Mouse (Mus musculus) ES-E14 (cell line): ENCODE measurements around the gene Nyx. TPM values are rescaled to one million over a fixed set of nuclear protein-coding genes. Genes with fewer than 3 reads are reported as not detected.

Source experiments
- DNase-seq: peaks from one replicate; pipeline ENCODE4 v3.0.0-alpha.2; 2013; ENCODE audit warnings: low read depth, low spot score
- H3K27ac ChIP-seq: 2 replicates; pipeline ENCODE4 v1.5.1; 2012; ENCODE audit warnings: low read depth, mild to moderate bottlenecking, low read length, moderate library complexity, mixed read lengths; ENCODE audit not compliant: poor library complexity, insufficient read depth, severe bottlenecking
- H3K36me3 ChIP-seq: 2 replicates; pipeline ENCODE4 v1.6.1; 2012; ENCODE audit warnings: mild to moderate bottlenecking, low read length, moderate library complexity, mixed read lengths; ENCODE audit not compliant: control insufficient read depth, poor library complexity, insufficient read depth, severe bottlenecking
- H3K4me1 ChIP-seq, 2 experiments: fragments of 150-350 bp in 1 of 2; sonication (generic) in 1 of 2; 2 replicates each; pipeline ENCODE4 v1.6.1; 2012; ENCODE audit warnings: low read length in 2 of 2, mild to moderate bottlenecking in 1 of 2, mixed read lengths in 1 of 2; ENCODE audit not compliant: control insufficient read depth in 2 of 2, insufficient read depth in 2 of 2, poor library complexity in 1 of 2
- H3K4me3 ChIP-seq, 2 experiments: fragments of 150-350 bp in 1 of 2; sonication (generic) in 1 of 2; 2 replicates each; pipeline ENCODE4 v1.5.1; 2012; ENCODE audit warnings: low read length in 2 of 2, low read depth in 1 of 2, mild to moderate bottlenecking in 1 of 2, mixed read lengths in 1 of 2; ENCODE audit not compliant: insufficient read depth in 1 of 2, poor library complexity in 1 of 2, severe bottlenecking in 1 of 2
- H3K9ac ChIP-seq: 2 replicates; pipeline ENCODE4 v1.6.1; 2012; ENCODE audit warnings: low read depth, mild to moderate bottlenecking, low read length, mixed read lengths; ENCODE audit not compliant: poor library complexity, insufficient read depth, severe bottlenecking
- H3K9me3 ChIP-seq: fragments of 150-350 bp; sonication (generic); 2 replicates; pipeline ENCODE4 v1.6.1; 2012; ENCODE audit warnings: low read depth, mild to moderate bottlenecking, low read length; ENCODE audit not compliant: control insufficient read depth, insufficient read depth
- CHD2 ChIP-seq: IDR thresholded peaks from 2 replicates; pipeline ENCODE4 v1.6.1; 2014; ENCODE audit warnings: mild to moderate bottlenecking, low read depth, low read length, inconsistent platforms
- HCFC1 ChIP-seq: IDR thresholded peaks from 2 replicates; pipeline ENCODE4 v1.6.1; 2012; ENCODE audit warnings: low read length, inconsistent platforms, borderline replicate concordance; ENCODE audit not compliant: insufficient read depth
- MAFK ChIP-seq: IDR thresholded peaks from 2 replicates; pipeline ENCODE4 v1.6.1; 2014; ENCODE audit warnings: mild to moderate bottlenecking, low read depth, low read length, inconsistent platforms; ENCODE audit not compliant: insufficient read depth
- ZC3H11A ChIP-seq: IDR thresholded peaks from 2 replicates; pipeline ENCODE4 v1.6.1; 2012; ENCODE audit warnings: low read depth, mild to moderate bottlenecking, inconsistent platforms, low read length, borderline replicate concordance
- ZNF384 ChIP-seq: IDR thresholded peaks from 2 replicates; pipeline ENCODE4 v1.6.1; 2012; ENCODE audit warnings: low read depth, low read length, inconsistent platforms
- in situ Hi-C, 2 experiments: fragments of 600-800 bp; cut with MboI; formaldehyde crosslinking; loops; one replicate each; pipeline ENCODE4 v1.15.1; 2025; ENCODE audit warnings: low sequenced_read_pairs in 2 of 2, inconsistent platforms in 1 of 2; ENCODE audit not compliant: unreplicated experiment in 2 of 2
- total RNA-seq: library from RNA; depleted of rRNA; stranded (reverse); fragments of 300-350 nt; gene quantifications from 2 replicates; pipeline ENCODE4 v1.2.3, GENCODE M21; 2012

Nyx gene
- total RNA-seq, 1 experiment, result 0.31 TPM

GRCm38 (mm10) chrX:13475382-13475781 is 9.5 kb downstream of the Nyx start:
- no peaks in the 10 kb centered on the region for H3K9me3 ChIP-seq

GRCm38 (mm10) chrX:13477596-13477995 is 11.7 kb downstream of the Nyx start:
- no peak for TF ChIP-seq HCFC1
- no peak for TF ChIP-seq CHD2
- no peak for TF ChIP-seq MAFK

More at GRCm38 (mm10) chrX:13475382-13475781, 9.5 kb downstream of the Nyx start:
- no peaks in the 10 kb centered on the region for H3K4me1 ChIP-seq
- no peak overlapping the region for H3K9ac ChIP-seq
- no peak for DNase-seq
- no peak overlapping the region for H3K27ac ChIP-seq
- in situ Hi-C loops, result no loop called here
- H3K4me3 ChIP-seq, result no peak overlapping the region
- H3K36me3 ChIP-seq, result no peaks in the 10 kb centered on the region
- TF ChIP-seq HCFC1 (no peak), MAFK (no peak), CHD2 (no peak), ZNF384 (no peak), ZC3H11A (no peak)

DNA sequence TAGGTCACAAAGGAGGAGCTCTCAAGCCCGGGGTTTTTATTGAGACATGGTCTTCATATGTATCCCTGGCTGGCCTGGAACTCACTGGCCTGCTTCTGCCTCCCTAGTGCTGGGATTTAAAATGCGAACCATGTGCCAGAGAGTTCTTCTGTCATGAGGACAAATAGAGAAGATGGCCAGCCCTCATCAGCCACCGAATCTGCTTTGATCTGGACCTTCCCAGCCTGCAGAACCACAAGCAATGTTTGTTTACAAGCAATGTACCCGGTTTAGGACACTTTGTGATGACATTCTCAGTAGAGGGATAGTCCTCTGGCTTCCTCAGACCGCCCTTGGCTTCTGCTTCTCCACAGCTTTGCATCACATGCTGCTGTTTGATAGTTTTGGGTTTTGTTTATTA is 12.4 kb downstream of the Nyx start:
- TF ChIP-seq MAFK (no peak), ZNF384 (no peak), HCFC1 (no peak), CHD2 (no peak), ZC3H11A (no peak)
- H3K36me3 ChIP-seq, result no peaks in the 10 kb centered on the region
- no peak for DNase-seq
- H3K27ac ChIP-seq, result no peak overlapping the region
- in situ Hi-C loops, result no loop called here
- H3K4me3 ChIP-seq, result no peak overlapping the region
- no peak overlapping the region for H3K9ac ChIP-seq
- H3K9me3 ChIP-seq, result no peaks in the 10 kb centered on the region
- no peaks in the 10 kb centered on the region for H3K4me1 ChIP-seq

More at GRCm38 (mm10) chrX:13477596-13477995, 11.7 kb downstream of the Nyx start:
- no peak overlapping the region for H3K27ac ChIP-seq
- no peak overlapping the region for H3K9ac ChIP-seq
- no peak for DNase-seq
- H3K9me3 ChIP-seq, result no peaks in the 10 kb centered on the region
- H3K4me3 ChIP-seq, result no peak overlapping the region
- H3K36me3 ChIP-seq, result no peaks in the 10 kb centered on the region
- no peaks in the 10 kb centered on the region for H3K4me1 ChIP-seq
- in situ Hi-C loops, result no loop called here

DNA sequence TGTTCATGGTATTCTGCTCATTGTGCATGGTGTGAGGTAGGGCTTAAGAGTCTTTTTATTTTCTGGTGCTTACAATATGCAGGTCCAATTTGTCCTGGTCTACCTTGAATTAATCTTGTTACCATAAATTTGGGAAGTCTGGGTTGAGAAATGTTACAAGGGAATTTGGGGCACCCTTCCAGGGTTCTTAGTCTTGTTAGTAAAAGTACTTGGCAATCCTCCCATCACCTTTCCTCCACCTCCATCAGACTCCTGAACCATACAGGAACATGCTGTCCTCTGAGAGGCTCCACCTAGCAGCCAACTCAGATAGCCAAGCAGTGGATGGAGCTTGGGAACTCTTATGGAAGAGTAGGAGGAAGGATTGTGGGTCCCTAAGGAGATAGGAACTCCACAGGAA is 13.7 kb downstream of the Nyx start:
- no peak overlapping the region for H3K9ac ChIP-seq
- no peak for DNase-seq
- no peaks in the 10 kb centered on the region for H3K36me3 ChIP-seq
- in situ Hi-C loops, result no loop called here
- no peaks in the 10 kb centered on the region for H3K4me1 ChIP-seq
- no peaks in the 10 kb centered on the region for H3K9me3 ChIP-seq
- TF ChIP-seq ZNF384, result no peak
- no peak for TF ChIP-seq ZC3H11A
- no peak overlapping the region for H3K4me3 ChIP-seq
- H3K27ac ChIP-seq, result no peak overlapping the region

DNA sequence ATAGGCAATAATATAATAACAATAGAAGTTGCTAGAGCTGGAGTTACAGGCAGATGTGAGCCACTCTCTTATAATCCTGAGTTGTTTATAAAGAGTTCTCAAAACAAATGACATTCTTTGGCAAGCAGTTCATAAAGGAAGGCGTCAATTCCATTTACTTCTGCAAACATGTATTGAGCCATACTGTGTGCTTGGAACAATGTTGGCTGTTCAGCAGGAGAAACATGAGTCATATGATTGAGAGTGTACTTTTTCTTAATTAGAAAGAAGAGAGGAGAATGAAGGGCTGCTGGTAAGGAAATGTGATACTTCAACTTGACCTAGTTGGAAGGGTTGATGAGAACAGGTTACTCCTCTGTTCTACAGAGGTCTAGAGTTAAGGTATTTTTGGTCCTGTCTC is 16.7 kb downstream of the Nyx start:
- H3K36me3 ChIP-seq, result no peaks in the 10 kb centered on the region
- no peak overlapping the region for H3K9ac ChIP-seq
- in situ Hi-C loops, result no loop called here
- H3K4me1 ChIP-seq, result peaks cover 0 to 2% of the 10 kb centered on the region in 2 experiments; a peak in 1 of 4 replicates
- DNase-seq, result no peak
- H3K9me3 ChIP-seq, result no peaks in the 10 kb centered on the region
- H3K27ac ChIP-seq, result no peak overlapping the region
- H3K4me3 ChIP-seq, result no peak overlapping the region
- TF ChIP-seq MAFK (no peak), ZC3H11A (no peak), HCFC1 (no peak), CHD2 (no peak), ZNF384 (no peak)
